Mouse (Mus musculus): ENCODE results near the gene Emc10. TPM values are rescaled to one million over a fixed set of nuclear protein-coding genes. Genes with fewer than 3 reads are reported as not detected.

The Emc10 gene
- total RNA-seq (2021), result 100 to 1,000 TPM in 1 of 2 experiments, 10 to 100 TPM in 1; 95.4 to 101 TPM
- long read RNA-seq, experiment 1, transcript Emc10-202 (7 exons, 1,872 nt), result minor isoform, 58 of 134 reads
- long read RNA-seq, experiment 1, transcript Emc10-201 (8 exons, 1,662 nt), result major isoform, 62 of 134 reads
- long read RNA-seq, experiment 1, partial matches to known transcripts, result 5 of 134 reads
- long read RNA-seq, experiment 1, other reads (novel, unspliced or antisense), result 6 of 134 reads
- long read RNA-seq, experiment 2, transcript Emc10-201 (8 exons, 1,662 nt), result minor isoform, 79 of 201 reads
- long read RNA-seq, experiment 2, transcript Emc10-202 (7 exons, 1,872 nt), result major isoform, 96 of 201 reads
- long read RNA-seq, experiment 2, partial matches to known transcripts, result 10 of 201 reads
- long read RNA-seq, experiment 2, other reads (novel, unspliced or antisense), result 15 of 201 reads

DNA sequence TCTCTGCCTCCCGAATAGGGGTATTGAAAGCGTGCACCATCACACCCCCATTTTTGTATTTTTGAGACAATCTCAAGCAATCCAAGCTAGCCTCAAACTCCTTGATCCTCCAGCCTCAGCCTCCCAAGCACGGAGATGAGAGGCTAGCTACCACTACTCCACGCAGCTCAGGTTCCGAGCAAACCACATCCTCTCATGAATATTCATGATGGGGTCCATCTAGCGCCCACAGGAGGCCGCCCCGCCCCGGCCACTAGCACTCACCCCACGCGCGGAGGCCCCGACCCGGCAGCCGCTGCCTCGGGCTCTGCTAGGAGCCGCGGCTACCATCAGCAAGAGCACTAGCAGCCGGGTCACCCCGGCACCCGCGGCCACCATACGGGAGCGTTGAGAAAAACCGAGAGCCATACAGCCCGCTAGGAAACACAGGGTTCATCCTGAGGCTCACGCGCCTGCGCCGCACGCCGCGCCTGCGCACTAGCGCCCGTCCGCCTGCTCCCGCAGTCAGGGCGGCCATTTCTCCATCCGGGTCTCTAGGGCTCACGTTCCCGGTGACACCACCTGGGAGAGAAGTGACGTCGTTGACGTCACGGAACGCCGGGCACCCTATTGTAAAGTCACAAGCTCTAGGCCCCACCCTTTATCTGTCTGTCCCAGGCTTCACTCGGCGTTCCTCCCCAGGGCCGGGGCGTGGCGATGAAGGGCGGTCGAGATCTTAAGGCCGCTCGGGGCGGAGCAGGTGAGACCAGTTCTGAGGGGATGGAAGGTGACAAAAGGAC is at the start of gene Emc10, which contains the start of gene Fam71e1:
Gene Emc10, minus strand, starts transcription at position 538 of the 779 bp plus-strand sequence.
Gene Fam71e1, plus strand, starts transcription at position 590 of the 779 bp plus-strand sequence.
- peak; percentile 97 to 98 for DNase-seq (ENCODE audit: low spot score in 2 of 2)

DNA sequence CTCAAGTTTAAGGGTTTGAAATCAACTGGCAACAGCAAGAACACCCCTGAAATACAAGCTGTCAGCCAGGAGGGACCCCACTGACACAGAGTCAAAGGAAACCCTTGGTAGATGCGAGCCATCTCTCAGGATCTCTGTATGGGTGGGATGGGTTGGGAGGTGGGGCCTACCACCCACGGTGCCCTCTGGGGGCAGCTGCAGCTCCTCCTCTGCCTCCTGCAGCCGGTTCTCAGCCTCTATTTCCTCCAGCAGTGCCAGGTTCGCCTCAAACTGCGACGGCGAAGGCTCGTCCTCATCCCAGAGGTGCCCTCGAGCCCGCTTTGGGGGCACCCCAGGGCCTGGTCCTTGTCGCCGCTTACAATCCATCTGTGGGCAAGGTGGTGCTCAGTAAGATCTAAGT is 46.7 kb upstream of the Emc10 start:
- DNase-seq (ENCODE audit: low spot score in 2 of 2), result no peak

DNA sequence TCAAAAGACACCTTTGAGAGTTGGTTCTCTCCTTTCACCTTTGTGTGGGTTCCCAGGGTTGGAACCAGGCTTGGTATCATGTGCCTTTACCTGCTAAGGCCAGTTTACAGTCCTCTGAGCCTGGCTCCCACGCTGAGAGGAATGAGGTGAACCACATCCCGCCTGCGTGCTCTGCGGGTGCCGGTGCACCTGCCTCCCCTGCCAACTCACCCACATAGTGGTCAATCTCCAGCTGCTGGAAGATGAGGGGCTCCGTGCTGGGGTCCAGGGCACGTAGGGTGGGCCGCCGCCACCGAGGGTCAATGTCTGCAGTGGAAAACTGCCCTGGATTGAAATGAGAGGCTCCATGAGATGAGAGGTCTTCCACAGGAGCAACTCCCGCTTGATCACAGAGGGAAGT is 46.2 kb upstream of the Emc10 start:
- no peak for DNase-seq (ENCODE audit: low spot score in 2 of 2)

DNA sequence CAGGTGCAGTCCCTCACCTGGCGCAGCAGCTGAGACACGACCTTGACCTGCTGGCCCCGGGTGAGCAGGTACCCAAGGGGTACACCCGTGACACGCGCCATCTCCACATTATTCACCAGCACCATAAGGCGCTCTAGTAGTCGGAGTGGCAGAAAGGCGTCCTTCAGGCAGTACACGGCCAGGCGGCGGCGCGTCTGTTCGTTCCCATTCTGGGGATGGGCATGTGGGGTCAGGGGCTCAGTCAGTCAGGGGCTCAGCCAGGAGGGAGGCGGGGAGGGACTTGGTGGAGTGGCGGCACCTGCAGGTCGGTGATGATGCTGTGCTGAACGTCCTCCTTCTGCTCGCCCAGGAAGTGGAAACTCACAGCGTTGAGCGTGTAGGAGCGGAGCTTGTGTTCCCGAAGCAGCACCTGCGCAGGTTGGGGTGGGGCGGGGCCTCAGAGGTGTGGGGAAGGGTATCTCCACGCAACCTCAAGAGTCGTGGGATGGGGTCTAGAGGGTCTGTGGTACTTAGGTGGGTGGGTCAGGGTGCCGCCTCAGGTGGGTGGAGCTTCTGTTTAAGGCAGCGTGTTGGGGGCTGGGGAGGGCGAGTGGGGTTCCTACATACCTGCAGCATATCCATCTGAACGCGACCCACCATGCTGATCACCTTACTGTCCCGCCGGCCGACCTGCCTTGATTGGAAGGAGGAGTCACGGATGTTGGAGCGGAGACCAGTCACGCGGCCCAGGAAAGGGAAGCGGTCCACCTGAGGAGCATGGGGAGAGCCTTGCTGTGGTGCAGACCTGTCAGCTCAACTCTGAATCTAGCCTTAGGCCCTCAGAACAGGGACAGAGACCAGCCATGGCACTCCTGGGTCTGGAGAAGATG is 42.7 kb upstream of the Emc10 start:
- DNase-seq (ENCODE audit: low spot score in 2 of 2), result no peak

DNA sequence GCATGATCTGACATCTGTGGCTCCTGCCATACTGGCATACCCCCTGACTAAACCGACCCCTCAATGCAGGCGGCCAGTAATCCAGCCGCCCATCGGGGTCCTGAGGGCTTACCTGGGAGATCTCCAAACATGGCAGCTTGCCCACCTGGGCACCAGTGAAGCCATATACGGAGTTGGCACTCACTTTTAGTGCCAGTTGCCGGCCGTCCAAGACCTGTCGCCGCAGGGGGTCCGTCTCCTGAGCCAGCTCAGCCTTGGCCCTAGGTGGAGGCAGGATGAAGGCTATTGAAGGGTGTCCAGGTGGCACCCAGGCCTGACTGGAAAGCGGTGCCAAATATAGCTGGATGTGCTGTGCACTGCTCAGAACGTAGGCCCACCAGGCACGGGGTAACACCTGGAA is 41.2 kb upstream of the Emc10 start:
- DNase-seq (ENCODE audit: low spot score in 2 of 2), result no peak

DNA sequence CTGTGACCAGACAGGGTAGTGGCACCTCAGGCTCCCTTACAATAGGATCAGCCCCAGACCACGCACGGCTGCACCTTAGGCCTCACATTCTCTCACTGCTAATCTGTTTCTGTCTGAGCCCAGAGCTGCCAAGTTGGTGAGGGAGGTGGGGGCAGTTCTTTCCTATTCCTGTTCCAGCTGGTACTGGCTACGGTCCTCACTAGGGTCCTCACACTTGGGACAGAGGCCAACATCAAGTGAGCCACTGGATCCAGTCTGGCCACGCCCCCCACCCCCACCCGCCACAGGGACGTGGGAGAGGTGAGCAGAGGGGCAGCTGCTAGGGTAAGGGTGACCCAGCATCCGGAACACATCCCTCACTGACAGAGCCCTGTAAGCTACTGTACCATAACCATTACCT is 40.7 kb upstream of the Emc10 start:
- DNase-seq (ENCODE audit: low spot score in 2 of 2), result no peak

DNA sequence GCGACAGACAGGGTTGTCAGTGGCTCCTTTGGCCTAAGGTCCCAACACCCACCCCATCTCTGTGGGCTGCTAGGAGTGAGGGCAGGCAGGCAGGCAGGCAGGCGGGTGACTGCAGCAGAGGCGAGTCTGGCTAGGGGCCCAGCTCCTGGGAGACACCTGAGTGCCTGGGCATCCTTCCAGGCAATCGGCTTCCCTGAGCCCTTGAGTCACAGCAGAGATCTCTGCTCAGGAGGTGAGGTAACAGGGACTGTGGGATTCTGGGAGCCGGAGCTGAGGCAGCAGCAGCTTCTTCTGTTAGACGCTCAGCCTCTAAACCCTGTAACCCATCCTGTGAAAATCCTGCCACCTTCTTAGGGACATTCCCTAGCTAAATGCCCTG is 40.2 kb upstream of the Emc10 start:
- DNase-seq (ENCODE audit: low spot score in 2 of 2), result no peak

DNA sequence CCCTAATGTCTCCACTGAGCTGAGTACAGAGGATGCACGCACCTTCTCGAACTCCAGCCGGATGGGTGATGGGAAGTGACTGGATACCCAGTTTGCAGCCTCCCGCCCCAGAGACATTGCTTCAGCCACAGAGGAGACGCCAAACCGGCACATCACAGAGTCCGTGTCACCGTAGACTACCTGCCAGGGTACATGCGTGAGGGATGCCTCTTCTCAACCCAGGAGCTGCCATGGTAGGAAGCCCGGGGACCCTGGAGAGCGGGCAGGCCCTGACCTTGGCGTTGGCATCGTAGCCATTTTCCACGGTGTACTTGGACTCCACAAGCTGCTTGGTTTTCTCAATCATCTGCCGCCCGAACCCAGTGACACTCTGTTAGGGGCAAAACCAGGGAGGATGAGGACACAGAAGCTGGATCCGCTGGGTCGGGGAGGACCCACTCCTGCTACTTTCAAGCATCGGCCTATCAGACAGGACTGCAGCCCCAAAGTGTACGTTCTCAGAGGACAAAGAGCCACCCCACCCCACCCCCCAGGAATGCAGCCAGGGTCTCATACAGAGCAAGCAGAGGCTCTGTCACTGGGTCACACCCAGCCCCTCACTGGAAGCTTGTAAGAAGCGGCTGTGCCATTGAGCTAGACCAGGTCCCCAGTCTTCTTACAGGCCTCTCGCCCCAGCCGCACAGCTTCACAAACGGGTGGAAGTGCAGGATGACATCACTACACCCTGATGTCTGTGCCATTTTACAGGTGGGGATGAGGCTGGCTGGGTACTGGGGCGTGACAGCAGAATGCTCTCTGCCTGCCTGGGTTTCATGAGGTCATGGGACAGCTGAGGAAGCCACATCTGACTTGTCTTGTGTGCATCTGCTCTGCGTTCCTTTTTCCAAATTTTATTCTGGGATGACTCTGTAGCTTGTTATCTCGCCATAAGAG is 39.6 kb upstream of the Emc10 start:
- DNase-seq (ENCODE audit: low spot score in 2 of 2), result no peak

DNA sequence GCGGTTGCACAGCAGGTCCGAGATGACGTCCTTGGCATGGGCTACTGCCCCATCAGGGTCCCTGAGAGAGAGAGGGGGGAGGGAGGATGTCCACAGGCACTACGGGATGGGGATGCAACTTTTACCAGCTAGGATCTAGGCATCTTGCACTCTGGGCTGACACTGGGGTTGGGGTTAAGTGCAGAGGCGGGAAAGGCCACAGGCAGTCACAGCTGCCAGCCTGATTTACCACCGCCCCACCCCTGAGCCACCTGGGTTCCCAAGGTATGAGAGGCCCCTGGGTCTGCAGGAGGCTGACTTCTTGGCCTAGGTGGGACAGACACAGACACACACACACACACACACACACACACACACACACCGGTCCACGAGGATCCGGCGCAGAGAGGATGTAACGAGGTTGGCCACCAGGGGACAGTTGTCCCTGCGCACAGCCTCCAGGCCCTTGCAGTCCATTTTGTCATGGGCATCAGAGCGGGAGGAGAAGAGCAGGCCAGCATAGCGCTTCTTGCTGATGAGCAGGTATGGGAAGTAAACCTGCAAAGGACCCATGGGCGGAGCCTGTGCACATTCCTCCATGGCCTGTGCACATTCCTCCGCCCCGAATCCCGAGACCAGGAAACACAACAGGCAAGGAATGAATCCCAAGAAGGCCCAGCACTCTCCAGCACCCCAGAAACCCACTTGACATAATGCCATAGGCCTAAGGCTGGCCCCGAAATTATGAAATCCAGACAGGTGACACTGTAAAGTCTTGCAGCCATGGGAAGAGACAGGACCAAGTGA is 38.5 kb upstream of the Emc10 start:
- DNase-seq (ENCODE audit: low spot score in 2 of 2), result no peak

DNA sequence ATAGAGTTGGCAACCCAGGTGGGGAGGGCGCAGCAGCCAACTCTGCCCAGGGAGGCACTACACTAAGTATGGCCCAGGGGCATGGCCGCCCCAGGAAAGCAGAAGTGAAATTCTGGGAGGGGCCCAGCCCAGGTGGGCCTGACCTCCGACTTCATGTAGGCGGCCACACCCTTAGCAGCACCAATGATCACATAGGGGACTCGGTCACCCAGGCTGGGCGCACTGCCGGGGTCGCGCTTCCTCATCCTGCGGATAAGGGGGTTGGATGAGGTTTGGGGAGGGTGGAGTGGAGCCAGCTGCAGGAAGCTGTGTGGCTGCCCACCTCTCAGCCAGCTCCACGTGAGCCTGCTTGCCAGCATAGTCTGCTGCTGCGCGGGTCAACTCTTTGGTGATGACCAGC is 37.9 kb upstream of the Emc10 start:
- DNase-seq (ENCODE audit: low spot score in 2 of 2), result no peak

DNA sequence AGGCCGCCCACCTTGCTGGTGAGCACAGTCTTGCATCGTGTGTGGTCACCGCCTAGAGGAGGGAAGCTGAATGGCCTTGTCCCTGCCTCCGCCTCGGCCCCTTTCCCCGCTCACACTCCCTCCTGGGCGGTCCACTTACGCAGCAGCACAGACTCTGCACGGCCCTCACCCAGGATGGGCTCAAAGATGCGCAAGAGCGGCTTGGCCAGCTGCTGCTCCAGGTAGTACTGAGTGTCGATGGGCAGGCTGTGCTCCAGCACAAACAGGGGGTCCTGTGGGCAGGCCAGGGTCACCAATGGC is 37.4 kb upstream of the Emc10 start:
- DNase-seq (ENCODE audit: low spot score in 2 of 2), result no peak

DNA sequence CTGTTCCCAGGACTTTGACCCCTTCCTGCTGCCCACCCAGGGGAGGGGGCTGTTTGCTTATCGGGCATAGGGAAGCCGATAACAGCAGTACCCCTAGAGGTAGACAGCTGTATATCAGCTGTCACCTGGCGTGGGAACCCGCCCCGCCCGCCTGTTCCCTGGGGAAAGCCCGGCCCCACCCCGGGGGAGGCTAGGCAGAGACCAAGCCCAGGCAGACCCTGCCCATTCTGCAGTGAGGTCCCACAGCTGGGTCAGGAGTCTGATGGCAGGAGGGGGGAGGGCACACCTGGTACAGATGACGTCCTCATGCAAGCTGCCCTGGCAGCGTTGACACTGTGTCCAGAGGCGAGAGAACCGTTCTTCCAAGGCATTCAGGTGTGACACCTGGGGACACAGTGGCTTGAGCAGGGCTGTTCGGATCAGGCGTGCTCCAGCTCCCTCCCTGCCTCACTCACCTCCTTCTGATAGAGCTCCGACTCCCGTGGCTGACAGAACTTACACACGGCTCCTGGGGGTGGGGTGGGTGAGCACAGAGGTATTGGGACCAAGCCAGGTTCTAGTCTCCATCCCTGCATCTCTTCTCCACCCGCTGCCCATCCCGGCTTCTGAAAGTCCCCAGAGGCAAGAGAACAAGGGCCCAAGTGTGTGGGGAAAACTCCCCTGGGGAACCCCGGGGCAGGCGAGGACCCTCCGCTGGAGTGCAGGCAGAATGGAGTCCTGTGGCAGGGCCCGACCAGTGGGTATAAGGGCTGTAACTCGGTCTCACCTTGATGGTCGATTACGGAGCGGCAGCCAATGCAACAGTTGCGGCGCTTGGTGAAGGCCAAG is 36.8 kb upstream of the Emc10 start:
- no peak for DNase-seq (ENCODE audit: low spot score in 2 of 2)

DNA sequence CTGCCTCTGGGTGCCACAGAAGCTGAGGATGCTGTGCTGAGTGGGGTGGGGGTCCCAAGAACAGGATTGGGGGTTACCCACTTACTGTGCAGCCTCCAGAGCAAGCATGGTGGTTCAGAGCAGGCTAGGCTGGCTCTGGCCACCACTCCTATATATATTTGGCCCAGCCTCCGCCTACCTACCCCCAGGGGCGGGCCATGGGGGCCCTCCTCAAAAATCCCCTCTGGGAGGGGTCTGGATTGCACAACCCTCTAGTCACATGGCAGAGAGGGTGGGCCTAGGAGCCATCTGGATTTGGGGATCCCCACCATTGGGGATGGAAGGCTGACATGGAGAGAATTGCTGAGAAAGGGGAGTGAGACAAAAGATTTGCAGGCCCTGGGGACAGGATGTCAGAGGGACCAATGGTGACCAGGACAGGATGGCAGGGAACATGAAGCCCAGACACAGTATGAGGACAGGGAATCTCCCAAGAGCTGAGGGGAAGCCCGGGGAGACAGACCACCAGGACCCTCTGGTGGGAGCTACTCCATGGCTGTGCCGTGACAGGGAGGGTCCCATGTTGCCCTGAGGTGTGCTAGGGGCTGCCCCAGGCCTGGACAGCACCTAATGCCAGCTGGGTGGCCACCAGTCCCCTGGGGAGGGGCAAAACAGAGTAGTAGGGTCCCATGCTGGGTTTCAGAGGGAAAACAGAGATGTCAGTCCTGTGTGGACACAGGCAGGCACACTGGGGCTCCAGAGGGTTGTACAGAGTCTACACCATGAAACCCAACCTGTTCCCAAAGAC is 35.8 kb upstream of the Emc10 start, which contains the start of gene Spib:
Gene Spib, minus strand, starts transcription at position 126 of the 787 bp plus-strand sequence.
- no peak for DNase-seq (ENCODE audit: low spot score in 2 of 2)

DNA sequence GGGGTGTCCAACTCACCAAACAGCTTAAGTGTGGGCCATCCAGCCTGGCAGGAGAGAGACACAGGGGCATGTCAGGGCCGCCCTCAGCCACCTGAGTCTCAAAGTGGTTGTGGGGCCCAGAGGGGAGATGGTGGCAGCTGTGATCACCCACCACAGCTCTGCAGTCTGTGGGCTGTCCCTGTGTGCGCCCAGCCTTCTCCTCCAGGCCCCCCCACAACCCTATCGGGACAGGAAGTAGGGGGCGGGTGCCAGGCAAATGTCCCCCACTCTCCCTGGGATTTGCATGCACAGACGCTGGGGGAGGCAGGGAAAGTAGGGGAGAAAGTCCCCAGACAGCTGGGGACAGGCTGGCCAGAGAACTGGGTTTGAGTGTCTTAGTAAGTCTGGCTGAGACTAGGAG is 34.9 kb upstream of the Emc10 start:
- DNase-seq (ENCODE audit: low spot score in 2 of 2), result no peak

DNA sequence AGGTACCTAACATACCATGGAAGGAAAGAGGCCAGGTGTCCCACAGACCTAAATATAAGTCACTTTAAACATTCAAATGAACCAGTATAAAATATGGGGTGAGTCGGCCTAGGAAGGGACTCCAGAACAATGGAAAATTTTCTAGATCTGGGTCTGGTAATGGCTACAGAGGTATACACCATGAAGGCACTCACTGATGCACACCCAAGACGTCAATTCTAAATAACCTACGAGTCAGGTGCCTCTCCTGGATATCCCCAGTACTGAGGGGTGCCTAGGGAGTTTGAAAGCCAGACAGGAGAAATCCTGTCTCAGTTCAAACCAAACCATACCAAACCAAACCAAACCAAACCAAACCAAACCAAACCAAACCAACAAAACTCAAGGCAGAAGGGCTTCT is 34.2 kb upstream of the Emc10 start:
- no peak for DNase-seq (ENCODE audit: low spot score in 2 of 2)

DNA sequence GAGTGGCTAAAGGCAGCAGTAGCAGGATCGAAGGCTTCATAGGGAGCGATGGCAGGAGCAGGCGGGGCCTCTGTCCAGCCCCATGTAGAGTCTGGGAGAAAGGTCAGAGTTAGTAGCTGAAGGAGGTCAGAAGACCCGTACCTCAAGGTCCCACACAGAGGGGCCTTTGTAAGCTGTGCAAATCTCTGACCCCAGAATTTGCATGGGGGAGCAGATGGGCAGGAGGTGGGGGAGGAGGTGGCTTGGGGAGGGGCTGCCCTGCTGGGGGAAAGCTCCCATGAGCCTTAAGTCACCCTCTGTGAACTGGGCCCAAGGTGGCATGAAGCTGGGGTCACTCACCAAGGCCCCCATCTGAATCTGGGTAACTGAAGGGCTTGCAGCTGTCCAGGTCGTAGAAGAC is 33.2 kb upstream of the Emc10 start:
- no peak for DNase-seq (ENCODE audit: low spot score in 2 of 2)

DNA sequence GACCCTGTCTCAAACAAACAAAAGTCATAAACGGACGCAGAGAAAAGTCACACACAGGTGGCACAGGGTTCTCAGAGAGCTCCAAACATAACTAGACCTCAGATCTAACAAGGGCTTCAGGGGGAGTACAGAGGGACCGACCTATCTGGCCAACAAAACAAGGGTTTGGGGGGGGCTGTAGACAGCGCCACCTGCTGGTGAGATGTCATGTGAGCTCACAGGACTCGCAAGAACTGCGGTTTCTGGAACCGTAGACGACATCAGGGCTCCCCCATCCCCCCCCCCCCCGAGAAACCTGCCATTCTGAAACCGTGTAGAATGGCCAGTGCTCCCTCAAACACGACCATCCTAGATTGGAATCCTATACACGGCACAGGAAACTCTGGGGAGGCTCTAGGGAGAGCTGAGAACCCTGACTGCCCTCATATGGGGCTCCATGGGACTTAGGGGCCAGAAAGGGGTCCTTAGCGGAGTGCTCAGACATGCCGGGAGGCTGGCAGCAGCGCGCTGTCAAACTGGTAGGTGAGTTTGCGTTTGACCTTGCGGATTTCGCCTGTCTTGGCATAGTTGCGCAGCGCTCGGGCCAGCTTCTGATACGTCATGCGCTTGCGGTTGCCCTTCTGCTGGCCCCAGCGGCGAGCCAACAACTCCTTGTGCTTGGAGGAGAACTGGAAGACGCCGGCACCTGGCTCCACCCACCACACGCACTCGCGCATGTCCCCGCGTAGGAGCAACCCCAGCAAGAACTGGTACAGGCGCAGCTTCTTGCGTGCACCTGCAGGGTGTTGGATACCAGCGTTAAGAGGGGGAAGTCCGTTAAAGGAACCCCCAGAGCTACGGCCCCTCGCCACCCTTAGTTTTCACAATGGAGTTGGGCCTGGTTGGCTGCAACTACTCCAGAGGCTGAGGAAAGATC is 31.4 kb upstream of the Emc10 start:
- DNase-seq (ENCODE audit: low spot score in 2 of 2), result peak; percentile 55 to 70
